Mouse (Mus musculus) adrenal gland, adult 2 months (tissue): ENCODE measurements at regions not wholly inside any gene's neighbourhood (a gene's known extent, or its start where the extent isn't known, plus 50 kb on each side); places are given as distances from the start of the nearest gene placed in this dataset.
"Not testable (repeated sequence)": the region's sequence is repeated elsewhere in the genome, so short reads cannot be mapped to it uniquely, and the experiment has no call there.

Experiments used
- DNase-seq: peaks from one replicate; pipeline ENCODE4 v3.0.0; 2021

- DNase-seq, result no peak
Observed at GRCm38 (mm10) chr9:27453476-27453875, 56.9 kb downstream of the Spata19 start.

GRCm38 (mm10) chr9:27453924-27454652 is 57.5 kb downstream of the Spata19 start:
- no peak for DNase-seq

GRCm38 (mm10) chr9:27458335-27459040 is 61.9 kb downstream of the Spata19 start:
- no peak for DNase-seq

- peak; percentile 7 for DNase-seq
Observed at GRCm38 (mm10) chr9:27461029-27461428, 64.4 kb downstream of the Spata19 start.

GRCm38 (mm10) chr9:27464006-27464405 is 67.4 kb downstream of the Spata19 start:
- DNase-seq, result no peak

GRCm38 (mm10) chr9:27475468-27475867 is 78.9 kb downstream of the Spata19 start:
- DNase-seq, result no peak

- no peak for DNase-seq
Observed at GRCm38 (mm10) chr9:27476636-27477035, 80.0 kb downstream of the Spata19 start.

GRCm38 (mm10) chr9:27477079-27477687 is 80.6 kb downstream of the Spata19 start:
- DNase-seq, result no peak

GRCm38 (mm10) chr9:27478346-27478745 is 81.7 kb downstream of the Spata19 start:
- no peak for DNase-seq

GRCm38 (mm10) chr9:27501816-27502215 is 105.2 kb downstream of the Spata19 start:
- no peak for DNase-seq

GRCm38 (mm10) chr9:27509157-27509556 is 112.6 kb downstream of the Spata19 start:
- DNase-seq, result no peak

GRCm38 (mm10) chr9:27509711-27510110 is 113.1 kb downstream of the Spata19 start:
- no peak for DNase-seq

GRCm38 (mm10) chr9:27511161-27511560 is 114.6 kb downstream of the Spata19 start:
- DNase-seq, result no peak

- no peak for DNase-seq
Observed at GRCm38 (mm10) chr9:27515427-27516110, 119.0 kb downstream of the Spata19 start.

- DNase-seq, result no peak
Observed at GRCm38 (mm10) chr9:27518031-27518430, 121.4 kb downstream of the Spata19 start.

GRCm38 (mm10) chr9:27519711-27520110 is 123.1 kb downstream of the Spata19 start:
- no peak for DNase-seq

- DNase-seq, result no peak
Observed at GRCm38 (mm10) chr9:27521181-27521580, 124.6 kb downstream of the Spata19 start.

GRCm38 (mm10) chr9:27526681-27527080 is 130.1 kb downstream of the Spata19 start:
- no peak for DNase-seq

- DNase-seq, result no peak
Observed at GRCm38 (mm10) chr9:27538480-27538879, 141.9 kb downstream of the Spata19 start.

GRCm38 (mm10) chr9:27541585-27542151 is 145.1 kb downstream of the Spata19 start:
- no peak for DNase-seq

- not testable (repeated sequence) for DNase-seq
Observed at GRCm38 (mm10) chr9:27554697-27555096, 158.1 kb downstream of the Spata19 start.
